Mouse (Mus musculus) macrophage (primary cell): ENCODE measurements around the gene Ncl. TPM values are rescaled to one million over a fixed set of nuclear protein-coding genes. Genes with fewer than 3 reads are reported as not detected.
"Not testable (repeated sequence)": the region's sequence is repeated elsewhere in the genome, so short reads cannot be mapped to it uniquely, and the experiment has no call there.

ENCODE experiments used
- H3K27ac ChIP-seq: fragments of 350-480 bp; formaldehyde crosslinking; 2 replicates; pipeline ENCODE4 v1.9.0; 2021
- H3K36me3 ChIP-seq: fragments of 350-480 bp; formaldehyde crosslinking; 2 replicates; pipeline ENCODE4 v1.9.0; 2021; ENCODE audit errors: inconsistent target
- H3K4me3 ChIP-seq: fragments of 350-480 bp; formaldehyde crosslinking; 2 replicates; pipeline ENCODE4 v1.9.0; 2021; ENCODE audit errors: inconsistent target
- H3K79me2 ChIP-seq: fragments of 350-480 bp; formaldehyde crosslinking; 2 replicates; pipeline ENCODE4 v1.9.0; 2021; ENCODE audit errors: inconsistent target
- WGBS: methylation state at CpG from one replicate; pipeline ENCODE4 v1.1.7; 2026; ENCODE audit warnings: inconsistent platforms; ENCODE audit not compliant: missing documents; 5-methylcytosine and 5-hydroxymethylcytosine counted together
- polyA plus RNA-seq: library from polyadenylated mRNA; stranded (reverse); fragments of 250-400 nt; gene quantifications from 3 replicates; pipeline ENCODE4 v1.2.4, GENCODE M21; 2018; ENCODE audit warnings: inconsistent platforms

Gene Ncl
- polyA plus RNA-seq, 1 experiment from 2014 or later = 407 TPM

DNA sequence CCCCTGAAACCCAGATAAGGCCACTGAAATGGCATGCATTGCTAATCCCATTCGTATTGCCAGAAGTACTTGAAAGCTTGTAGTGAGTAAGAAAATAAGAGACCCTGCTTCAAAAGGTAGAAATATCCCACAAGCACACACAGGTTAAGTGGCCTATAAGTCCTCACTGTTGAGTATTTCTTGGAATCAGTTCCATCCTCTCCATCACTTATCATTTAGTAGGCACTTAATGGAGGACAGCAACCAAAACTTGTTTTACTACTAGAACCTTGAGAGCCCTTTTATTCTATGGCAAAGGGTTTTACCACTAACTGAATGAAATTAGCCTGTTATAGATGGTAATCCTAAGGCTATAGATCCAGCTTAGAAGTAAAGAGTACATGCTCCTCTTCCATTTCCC lies 11.1 kb downstream of the Ncl start:
- peaks cover 47% of the 10 kb centered on the region for H3K36me3 ChIP-seq
- 88% methylated on average over 1 of the region's 1 CpGs for WGBS
- H3K79me2 ChIP-seq = no peaks in the 10 kb centered on the region
- H3K27ac ChIP-seq = no peak overlapping the region
- H3K4me3 ChIP-seq = no peak overlapping the region

DNA sequence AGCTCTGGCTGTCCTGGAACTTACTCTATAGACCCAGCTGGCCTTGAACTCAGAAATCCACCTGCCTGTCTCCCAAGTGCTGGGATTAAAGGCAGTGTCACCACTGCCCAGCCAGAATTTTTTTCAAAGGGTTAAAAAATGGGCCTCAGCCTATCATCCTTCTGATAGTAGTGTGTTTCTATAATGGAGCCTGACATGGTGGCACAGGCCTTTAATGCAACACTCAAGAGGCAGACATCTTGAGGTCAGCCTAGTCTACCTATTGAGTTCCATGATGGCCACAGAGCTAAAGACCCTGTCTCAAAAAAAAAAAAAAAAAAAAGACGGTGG lies 11.5 kb downstream of the Ncl start:
- no peaks in the 10 kb centered on the region for H3K79me2 ChIP-seq
- H3K4me3 ChIP-seq = no peak overlapping the region
- no peak overlapping the region for H3K27ac ChIP-seq
- peaks cover 43% of the 10 kb centered on the region for H3K36me3 ChIP-seq
- WGBS = 89% methylated on average over 1 of the region's 1 CpGs

DNA sequence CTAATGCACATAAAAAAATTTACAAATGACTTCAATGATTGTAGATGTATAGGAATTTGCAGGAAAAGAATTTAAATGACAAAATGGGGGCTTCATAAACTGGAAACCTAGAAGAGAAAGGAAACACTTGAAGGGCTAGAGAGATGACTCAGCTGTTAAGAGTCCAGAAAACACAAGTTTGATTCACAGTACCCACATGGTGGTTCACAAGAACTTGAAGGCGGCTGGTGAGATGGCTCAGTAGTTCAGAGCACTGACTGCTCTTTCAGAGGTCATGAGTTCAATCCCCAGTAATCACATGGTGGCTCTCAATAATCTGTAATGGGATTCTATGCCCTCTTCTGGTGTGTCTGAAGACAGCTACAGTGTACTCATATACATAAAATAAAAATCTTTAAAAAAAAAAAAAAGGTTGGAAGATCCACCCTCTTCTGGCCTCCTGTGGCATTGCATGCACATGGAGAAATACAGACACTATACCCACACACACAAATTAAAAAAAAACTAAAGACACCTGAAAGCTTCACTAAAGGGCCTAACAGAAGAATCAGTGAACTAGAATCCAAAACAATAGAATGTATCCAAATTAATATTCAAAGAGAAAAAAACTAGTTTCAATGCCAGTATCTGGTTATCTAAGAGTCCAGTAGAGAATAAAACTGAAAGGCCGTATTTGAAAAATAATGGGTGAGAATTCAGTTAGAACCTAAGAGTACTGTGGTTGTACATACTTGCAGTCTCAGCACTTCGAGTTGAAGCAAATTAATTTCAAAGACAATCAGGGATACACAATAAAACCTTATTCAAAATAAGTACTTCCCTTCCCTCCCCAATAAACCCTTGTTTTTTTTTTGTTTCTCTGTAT lies 12.1 kb downstream of the Ncl start:
- WGBS = 93% methylated on average over 3 of the region's 3 CpGs
- Histone ChIP-seq H3K36me3 (peaks cover 37% of the 10 kb centered on the region), H3K4me3 (no peak overlapping the region), H3K27ac (no peak overlapping the region), H3K79me2 (no peaks in the 10 kb centered on the region)

DNA sequence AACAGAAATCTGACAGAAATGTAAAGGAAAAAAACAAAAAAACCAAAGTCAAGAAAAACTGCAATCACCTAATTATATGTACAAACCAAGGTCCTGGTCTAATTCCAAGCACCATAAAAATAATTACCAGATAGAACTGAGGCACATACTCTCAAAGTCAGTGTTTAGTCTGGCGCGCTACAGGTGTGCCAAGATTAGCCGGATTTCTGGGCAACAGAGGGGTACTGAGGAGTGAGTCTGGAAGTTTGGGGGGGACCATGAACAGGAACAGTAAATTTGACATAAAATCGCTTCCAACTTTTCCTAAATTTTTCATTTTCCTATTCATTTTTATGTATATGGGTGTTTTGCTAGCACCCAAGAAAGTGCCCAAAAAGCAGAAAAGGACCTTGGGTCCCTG lies 13.2 kb downstream of the Ncl start:
- no peak overlapping the region for H3K27ac ChIP-seq
- peaks cover 26% of the 10 kb centered on the region for H3K36me3 ChIP-seq
- H3K79me2 ChIP-seq = no peaks in the 10 kb centered on the region
- H3K4me3 ChIP-seq = no peak overlapping the region
- WGBS = 91% methylated on average over 4 of the region's 4 CpGs

- Histone ChIP-seq H3K79me2 (no peaks in the 10 kb centered on the region), H3K36me3 (peaks cover 17% of the 10 kb centered on the region), H3K4me3 (no peak overlapping the region), H3K27ac (peak overlapping the region; percentile 36)
- 88% methylated on average over 4 of the region's 4 CpGs for WGBS
Observed at GRCm38 (mm10) chr1:86345069-86345468, 14.1 kb downstream of the Ncl start.

GRCm38 (mm10) chr1:86343969-86344861 lies 15.0 kb downstream of the Ncl start:
- Histone ChIP-seq H3K36me3 (peaks cover 8% of the 10 kb centered on the region; the same call in 1 of the 2 replicates), H3K4me3 (no peak overlapping the region), H3K27ac (peak overlapping the region; percentile 36), H3K79me2 (no peaks in the 10 kb centered on the region)
- WGBS = 15% methylated on average over 4 of the region's 4 CpGs

- Histone ChIP-seq H3K79me2 (no peaks in the 10 kb centered on the region), H3K4me3 (no peak overlapping the region), H3K36me3 (no peaks in the 10 kb centered on the region), H3K27ac (no peak overlapping the region)
- WGBS = 100% methylated on average over 1 of the region's 1 CpGs
Observed at GRCm38 (mm10) chr1:86343087-86343645, 16.0 kb downstream of the Ncl start.

DNA sequence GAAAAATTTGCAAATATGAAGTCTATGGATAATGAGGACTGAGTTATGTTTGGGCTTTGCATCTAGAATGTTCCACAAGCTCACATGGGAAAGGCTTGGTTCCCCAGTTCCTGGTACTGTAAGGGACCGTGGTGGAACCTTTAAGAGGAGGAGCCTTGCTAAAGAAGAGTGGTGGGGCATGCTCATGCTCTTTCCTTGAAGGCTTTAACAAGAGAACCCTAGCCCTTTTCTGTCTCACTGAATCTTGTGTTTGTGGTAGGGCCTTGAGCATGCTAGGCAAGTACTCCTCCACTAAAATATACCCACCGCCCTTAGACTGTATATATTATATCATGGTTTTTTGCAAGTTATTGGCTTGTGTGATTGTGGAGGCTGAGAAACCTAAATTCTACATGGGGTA lies 16.8 kb downstream of the Ncl start:
- Histone ChIP-seq H3K79me2 (no peaks in the 10 kb centered on the region), H3K4me3 (no peak overlapping the region), H3K27ac (no peak overlapping the region), H3K36me3 (no peaks in the 10 kb centered on the region)
- 92% methylated on average over 2 of the region's 2 CpGs for WGBS

GRCm38 (mm10) chr1:86341096-86341495 lies 18.1 kb downstream of the Ncl start:
- H3K4me3 ChIP-seq, H3K36me3 ChIP-seq: not testable (repeated sequence)
- 100% methylated on average over 1 of the region's 2 CpGs for WGBS

GRCm38 (mm10) chr1:86339156-86339812 lies 19.9 kb downstream of the Ncl start:
- 27% methylated on average over 4 of the region's 4 CpGs for WGBS
- H3K79me2 ChIP-seq = no peaks in the 10 kb centered on the region
- no peaks in the 10 kb centered on the region for H3K36me3 ChIP-seq
- no peak overlapping the region for H3K4me3 ChIP-seq
- H3K27ac ChIP-seq = no peak overlapping the region

More at GRCm38 (mm10) chr1:86341096-86341495, 18.1 kb downstream of the Ncl start:
- not testable (repeated sequence) for H3K79me2 ChIP-seq, H3K27ac ChIP-seq

DNA sequence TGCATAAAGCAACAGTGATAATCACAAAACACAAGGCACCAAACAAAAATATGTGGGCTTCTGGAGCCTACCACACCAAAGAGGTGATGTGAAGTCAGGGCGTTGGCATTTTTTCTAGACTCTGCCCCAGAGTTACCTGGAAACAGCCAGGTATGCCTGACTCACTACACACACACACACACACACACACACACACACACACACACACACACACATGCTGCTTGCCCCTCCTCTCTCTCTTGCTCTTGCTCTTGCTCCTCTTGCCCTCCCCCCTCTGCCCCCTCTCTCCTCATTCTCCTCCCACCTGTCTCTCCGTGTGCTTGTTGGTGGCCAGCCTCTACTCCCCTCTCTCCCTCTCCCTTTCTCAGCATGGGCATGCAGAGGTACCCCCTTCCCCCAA lies 22.9 kb downstream of the Ncl start:
- H3K79me2 ChIP-seq = no peaks in the 10 kb centered on the region
- no peak overlapping the region for H3K4me3 ChIP-seq
- WGBS = 50% methylated on average over 2 of the region's 2 CpGs
- no peaks in the 10 kb centered on the region for H3K36me3 ChIP-seq
- H3K27ac ChIP-seq = no peak overlapping the region

DNA sequence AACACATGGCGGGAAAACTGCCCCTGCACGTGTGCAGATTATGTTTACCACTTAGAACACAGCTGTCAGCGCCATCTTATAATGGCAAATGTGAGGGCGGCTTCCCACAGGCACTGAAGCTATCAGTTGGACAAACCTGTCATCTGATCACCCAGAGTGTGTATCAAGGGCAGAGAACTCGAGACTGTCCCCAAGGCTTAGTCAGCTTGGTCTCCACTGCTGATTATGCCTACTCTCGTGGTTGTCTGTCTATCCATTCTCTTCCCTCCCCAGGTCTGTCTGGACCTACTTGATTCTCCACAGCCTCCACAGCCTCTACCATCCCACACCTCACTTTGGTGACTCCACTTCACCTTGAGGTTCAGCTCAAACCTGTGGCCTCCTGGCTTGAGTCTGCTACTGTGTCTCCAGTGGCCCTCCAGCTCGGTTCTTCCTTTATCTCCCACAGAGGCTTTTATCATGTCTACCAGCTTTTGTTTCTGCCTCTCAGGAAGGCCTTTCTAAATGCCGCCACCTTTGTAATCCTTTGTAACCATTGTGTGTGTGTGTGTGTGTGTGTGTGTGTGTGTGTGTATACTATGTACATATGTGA lies 38.3 kb downstream of the Ncl start:
- whole genome bisulfite sequencing = 96% methylated on average over 5 of the region's 8 CpGs
- Histone ChIP-seq H3K79me2 (no peaks in the 10 kb centered on the region), H3K4me3 (no peak overlapping the region), H3K27ac (no peak overlapping the region), H3K36me3 (no peaks in the 10 kb centered on the region)

GRCm38 (mm10) chr1:86313772-86314125 lies 45.5 kb downstream of the Ncl start:
- Histone ChIP-seq H3K36me3 (no peaks in the 10 kb centered on the region), H3K79me2 (no peaks in the 10 kb centered on the region), H3K4me3 (no peak overlapping the region), H3K27ac (no peak overlapping the region)
- 43% methylated on average over 15 of the region's 15 CpGs for WGBS

- Histone ChIP-seq H3K4me3 (no peak overlapping the region), H3K27ac (no peak overlapping the region), H3K79me2 (no peaks in the 10 kb centered on the region), H3K36me3 (no peaks in the 10 kb centered on the region)
- WGBS = 75% methylated on average over 16 of the region's 16 CpGs
Observed at GRCm38 (mm10) chr1:86313096-86313771, 46.0 kb downstream of the Ncl start.
